Mouse (Mus musculus) right cerebral cortex, adult 18-20 months (tissue): ENCODE results near the gene Adamts13.

Source experiments
- DNase-seq: peaks from one replicate; pipeline ENCODE4 v3.0.0; 2022; ENCODE audit warnings: mixed read lengths

Gene Adamts13

GRCm38 (mm10) chr2:26973960-26974359 is 744 bp downstream of the Adamts13 start:
- no peak for DNase-seq

GRCm38 (mm10) chr2:26980361-26980760 is 7.1 kb downstream of the Adamts13 start:
- no peak for DNase-seq

GRCm38 (mm10) chr2:26984179-26984578 is 11.0 kb downstream of the Adamts13 start:
- DNase-seq: no peak

GRCm38 (mm10) chr2:26984640-26985039 is 11.4 kb downstream of the Adamts13 start:
- no peak for DNase-seq

- DNase-seq: no peak
These were observed 20.7 kb downstream of the Adamts13 start for GRCm38 (mm10) chr2:26993936-26994335.

GRCm38 (mm10) chr2:26997498-26997897 is 24.3 kb downstream of the Adamts13 start:
- DNase-seq: no peak

GRCm38 (mm10) chr2:26997993-26998392 is 24.8 kb downstream of the Adamts13 start:
- DNase-seq: no peak

GRCm38 (mm10) chr2:27006255-27006654 is 33.0 kb downstream of the Adamts13 start:
- DNase-seq: peak; percentile 49

GRCm38 (mm10) chr2:27007701-27008100 is 34.5 kb downstream of the Adamts13 start:
- DNase-seq: no peak

GRCm38 (mm10) chr2:27009714-27010244 is 36.6 kb downstream of the Adamts13 start, which contains the start of gene Cacfd1:
Cacfd1 (plus strand) TSS chr2:27009926.
- DNase-seq: peak; percentile 88

GRCm38 (mm10) chr2:27017802-27018201 is 44.6 kb downstream of the Adamts13 start:
- peak; percentile 77 for DNase-seq

GRCm38 (mm10) chr2:27019530-27019929 is 46.3 kb downstream of the Adamts13 start:
- DNase-seq: no peak

- DNase-seq: no peak
These were observed 47.9 kb downstream of the Adamts13 start for GRCm38 (mm10) chr2:27021103-27021502.

- DNase-seq: no peak
These were observed 49.4 kb downstream of the Adamts13 start for GRCm38 (mm10) chr2:27022612-27023011.

GRCm38 (mm10) chr2:27024136-27024535 is 50.9 kb downstream of the Adamts13 start:
- peak; percentile 41 for DNase-seq

- no peak for DNase-seq
These were observed 52.3 kb downstream of the Adamts13 start for GRCm38 (mm10) chr2:27025545-27025944.

GRCm38 (mm10) chr2:27026332-27026731 is 53.1 kb downstream of the Adamts13 start:
- DNase-seq: no peak

GRCm38 (mm10) chr2:27026857-27027617 is 53.8 kb downstream of the Adamts13 start:
- DNase-seq: no peak

- DNase-seq: peak; percentile 95
These were observed 54.6 kb downstream of the Adamts13 start, which contains the start of gene Slc2a6 for GRCm38 (mm10) chr2:27027618-27028436. Slc2a6 (minus strand) TSS chr2:27027998.

GRCm38 (mm10) chr2:27028437-27029015 is 55.3 kb downstream of the Adamts13 start:
- no peak for DNase-seq

- DNase-seq: no peak
These were observed 59.1 kb downstream of the Adamts13 start for GRCm38 (mm10) chr2:27032361-27032760.

GRCm38 (mm10) chr2:27036003-27036402 is 62.8 kb downstream of the Adamts13 start:
- no peak for DNase-seq

- no peak for DNase-seq
These were observed 63.8 kb downstream of the Adamts13 start for GRCm38 (mm10) chr2:27037008-27037407.
